Mouse (Mus musculus) MEL (cell line): ENCODE data around the gene Stxbp5l. TPM values are rescaled to one million over a fixed set of nuclear protein-coding genes. Genes with fewer than 3 reads are reported as not detected.

Source experiments
- DNase-seq: peaks from one replicate; pipeline ENCODE4 v3.0.0; 2011; ENCODE audit warnings: low read depth, low spot score
- H3K27ac ChIP-seq: 2 replicates; pipeline ENCODE4 v1.5.1; 2012; ENCODE audit warnings: low read depth, mild to moderate bottlenecking, control low read depth, low read length, moderate library complexity; ENCODE audit not compliant: control insufficient read depth
- H3K27me3 ChIP-seq, 2 experiments: fragments of 150-350 bp in 1 of 2; sonication (generic) in 1 of 2; 2 replicates each; pipeline ENCODE4 v1.6.1; 2012; ENCODE audit warnings: low read length in 2 of 2, mild to moderate bottlenecking in 2 of 2, improper control_type of control experiment in 1 of 2, moderate library complexity in 1 of 2; ENCODE audit not compliant: insufficient read depth in 2 of 2, control insufficient read depth in 1 of 2
- H3K36me3 ChIP-seq, 2 experiments: 2 replicates each; pipeline ENCODE4 v1.6.1; 2012 to 2014; ENCODE audit warnings: low read length in 2 of 2, improper control_type of control experiment in 1 of 2, inconsistent platforms in 1 of 2, mild to moderate bottlenecking in 1 of 2; ENCODE audit not compliant: insufficient read depth in 2 of 2, control insufficient read depth in 1 of 2
- H3K4me1 ChIP-seq, 2 experiments: fragments of 150-350 bp in 1 of 2; sonication (generic) in 1 of 2; 2 replicates each; pipeline ENCODE4 v1.6.1; 2012; ENCODE audit warnings: low read length in 2 of 2, improper control_type of control experiment in 1 of 2, mild to moderate bottlenecking in 1 of 2; ENCODE audit not compliant: insufficient read depth in 2 of 2, control insufficient read depth in 1 of 2
- H3K4me3 ChIP-seq, 2 experiments: fragments of 150-350 bp in 1 of 2; sonication (generic) in 1 of 2; 2 replicates each; pipeline ENCODE4 v1.5.1; 2012; ENCODE audit warnings: low read depth in 2 of 2, low read length in 2 of 2, mild to moderate bottlenecking in 2 of 2, moderate library complexity in 2 of 2, control low read depth in 1 of 2, improper control_type of control experiment in 1 of 2; ENCODE audit not compliant: control insufficient read depth in 1 of 2, insufficient read depth in 1 of 2
- H3K79me2 ChIP-seq: 2 replicates; pipeline ENCODE4 v1.6.1; 2012; ENCODE audit warnings: mild to moderate bottlenecking, low read length, moderate library complexity; ENCODE audit not compliant: control insufficient read depth, poor library complexity, insufficient read depth
- H3K9ac ChIP-seq: 2 replicates; pipeline ENCODE4 v1.6.1; 2012; ENCODE audit warnings: low read depth, mild to moderate bottlenecking, control low read depth, low read length, moderate library complexity; ENCODE audit not compliant: control insufficient read depth, poor library complexity, severe bottlenecking
- H3K9me3 ChIP-seq: fragments of 150-350 bp; sonication (generic); replicated peaks from 2 replicates; pipeline ENCODE4 v1.6.1; 2012; ENCODE audit warnings: mild to moderate bottlenecking, low read length, improper control_type of control experiment, moderate library complexity; ENCODE audit not compliant: insufficient read depth
- BHLHE40 ChIP-seq: IDR thresholded peaks from 2 replicates; pipeline ENCODE4 v1.6.1; 2012; ENCODE audit warnings: low read depth, mild to moderate bottlenecking, inconsistent platforms, low read length, improper control_type of control experiment, borderline replicate concordance
- ELF1 ChIP-seq: IDR thresholded peaks from 2 replicates; pipeline ENCODE4 v1.6.1; 2014; ENCODE audit warnings: low read depth, mild to moderate bottlenecking, inconsistent platforms, low read length, improper control_type of control experiment, moderate library complexity
- ETS1 ChIP-seq: IDR thresholded peaks from 2 replicates; pipeline ENCODE4 v1.6.1; 2012; ENCODE audit warnings: low read depth, mild to moderate bottlenecking, inconsistent platforms, low read length, improper control_type of control experiment, moderate library complexity
- GABPA ChIP-seq: IDR thresholded peaks from 2 replicates; pipeline ENCODE4 v1.6.1; 2012; ENCODE audit warnings: low read depth, mild to moderate bottlenecking, inconsistent platforms, low read length, improper control_type of control experiment, moderate library complexity
- GATA1 ChIP-seq: IDR thresholded peaks from 2 replicates; pipeline ENCODE4 v1.6.1; 2011; ENCODE audit warnings: low read depth, low read length, improper control_type of control experiment
- HCFC1 ChIP-seq: IDR thresholded peaks from 2 replicates; pipeline ENCODE4 v1.6.1; 2012; ENCODE audit warnings: low read depth, mild to moderate bottlenecking, inconsistent platforms, low read length, improper control_type of control experiment, moderate library complexity
- KAT2A ChIP-seq: conservative IDR thresholded peaks from 2 replicates; pipeline ENCODE4 v1.6.1; 2012; ENCODE audit warnings: low read depth, low read length, improper control_type of control experiment, inconsistent platforms
- MAFK ChIP-seq: IDR thresholded peaks from 2 replicates; pipeline ENCODE4 v1.6.1; 2011; ENCODE audit warnings: low read depth, mild to moderate bottlenecking, low read length, improper control_type of control experiment, borderline replicate concordance
- MAX ChIP-seq: IDR thresholded peaks from 2 replicates; pipeline ENCODE4 v1.6.1; 2011; ENCODE audit warnings: low read length, improper control_type of control experiment
- MAZ ChIP-seq: IDR thresholded peaks from 2 replicates; pipeline ENCODE4 v1.6.1; 2012; ENCODE audit warnings: low read depth, mild to moderate bottlenecking, inconsistent platforms, low read length, improper control_type of control experiment
- MEF2A ChIP-seq: IDR thresholded peaks from 2 replicates; pipeline ENCODE4 v1.6.1; 2014; ENCODE audit warnings: low read depth, mild to moderate bottlenecking, inconsistent platforms, low read length, improper control_type of control experiment; ENCODE audit not compliant: poor library complexity, insufficient replicate concordance, severe bottlenecking; ENCODE audit errors: extremely low read depth
- MYC ChIP-seq: IDR thresholded peaks from 2 replicates; pipeline ENCODE4 v1.6.1; 2011; ENCODE audit warnings: low read depth, mild to moderate bottlenecking, low read length, improper control_type of control experiment, moderate library complexity
- POLR2A ChIP-seq, 2 experiments: IDR thresholded peaks; 2 replicates each; pipeline ENCODE4 v1.6.1; 2011 to 2012; ENCODE audit warnings: low read length in 2 of 2, mild to moderate bottlenecking in 2 of 2, control low read depth in 1 of 2, improper control_type of control experiment in 1 of 2, low read depth in 1 of 2, moderate library complexity in 1 of 2; ENCODE audit not compliant: control insufficient read depth in 1 of 2, insufficient read depth in 1 of 2, poor library complexity in 1 of 2
- POLR2AphosphoS2 ChIP-seq: IDR thresholded peaks from 2 replicates; pipeline ENCODE4 v1.6.1; 2011; ENCODE audit warnings: low read length, improper control_type of control experiment
- RAD21 ChIP-seq: IDR thresholded peaks from 2 replicates; pipeline ENCODE4 v1.6.1; 2011; ENCODE audit warnings: mild to moderate bottlenecking, low read depth, low read length, improper control_type of control experiment
- TAL1 ChIP-seq: IDR thresholded peaks from 2 replicates; pipeline ENCODE4 v1.6.1; 2012; ENCODE audit warnings: mild to moderate bottlenecking, inconsistent platforms, low read length, moderate library complexity, mixed read lengths
- TCF12 ChIP-seq: IDR thresholded peaks from 2 replicates; pipeline ENCODE4 v1.6.1; 2014; ENCODE audit warnings: low read depth, mild to moderate bottlenecking, inconsistent platforms, low read length, improper control_type of control experiment, moderate library complexity
- UBTF ChIP-seq: IDR thresholded peaks from 2 replicates; pipeline ENCODE4 v1.6.1; 2012; ENCODE audit warnings: low read depth, mild to moderate bottlenecking, inconsistent platforms, low read length, improper control_type of control experiment, moderate library complexity, borderline replicate concordance; ENCODE audit not compliant: insufficient read depth
- USF1 ChIP-seq: IDR thresholded peaks from 2 replicates; pipeline ENCODE4 v1.6.1; 2014; ENCODE audit warnings: low read depth, mild to moderate bottlenecking, inconsistent platforms, low read length, improper control_type of control experiment, moderate library complexity
- ZC3H11A ChIP-seq: IDR thresholded peaks from 2 replicates; pipeline ENCODE4 v1.6.1; 2012; ENCODE audit warnings: low read depth, mild to moderate bottlenecking, inconsistent platforms, low read length, improper control_type of control experiment
- ZKSCAN1 ChIP-seq: IDR thresholded peaks from 2 replicates; pipeline ENCODE4 v1.6.1; 2012; ENCODE audit warnings: low read depth, mild to moderate bottlenecking, inconsistent platforms, low read length, improper control_type of control experiment, moderate library complexity
- ZMIZ1 ChIP-seq: IDR thresholded peaks from 2 replicates; pipeline ENCODE4 v1.6.1; 2012; ENCODE audit warnings: low read depth, mild to moderate bottlenecking, inconsistent platforms, low read length, improper control_type of control experiment, moderate library complexity
- polyA plus RNA-seq, 2 experiments: library from polyadenylated mRNA; stranded (reverse) in 1 of 2; unstranded in 1 of 2; fragments of >175 nt in 1 of 2; fragments of >200 nt in 1 of 2; gene quantifications; 2 replicates each; pipeline versions ENCODE4 v1.2.1 to v1.2.4; 2012; ENCODE audit warnings: low replicate concordance in 2 of 2, low read depth in 1 of 2; ENCODE audit not compliant: insufficient read length in 2 of 2, insufficient read depth in 1 of 2, missing spikeins in 1 of 2
- total RNA-seq: library from RNA; depleted of rRNA; stranded (reverse); fragments of 300-350 nt; gene quantifications from 2 replicates; pipeline ENCODE4 v1.2.3, GENCODE M21; 2012

Gene Stxbp5l
- total and polyA plus RNA-seq, 3 experiments = not detected

- Histone ChIP-seq H3K27me3 (peaks cover 0 to 4% of the 10 kb centered on the region in 2 experiments; a peak in 2 of 4 replicates), H3K36me3 (no peaks in the 10 kb centered on the region), H3K27ac (no peak overlapping the region), H3K4me1 (no peaks in the 10 kb centered on the region), H3K9me3 (no peaks in the 10 kb centered on the region), H3K4me3 (no peak overlapping the region), H3K79me2 (no peaks in the 10 kb centered on the region), H3K9ac (no peak overlapping the region)
- no peak for DNase-seq
- no peak for TF ChIP-seq MAX
- no peak for TF ChIP-seq UBTF
- no peak for TF ChIP-seq MEF2A
- no peak for TF ChIP-seq USF1
- no peak for TF ChIP-seq ELF1
- TF ChIP-seq POLR2A (IDR thresholded peaks at IDR 0.05; ENCODE audit: control insufficient read depth in 1 of 2, insufficient read depth in 1 of 2, low read depth in 1 of 2, low read length in 2 of 2, poor library complexity in 1 of 2) = no peak
- no peak for TF ChIP-seq TCF12
- no peak for TF ChIP-seq ZKSCAN1
- TF ChIP-seq KAT2A = no peak
- TF ChIP-seq MAZ = no peak
- no peak for TF ChIP-seq RAD21
- no peak for TF ChIP-seq BHLHE40
- TF ChIP-seq GABPA = no peak
- no peak for TF ChIP-seq HCFC1
- no peak for TF ChIP-seq TAL1
- TF ChIP-seq ZC3H11A = no peak
- no peak for TF ChIP-seq GATA1
Observed at GRCm38 (mm10) chr16:37280206-37280605, 104.6 kb downstream of the Stxbp5l start.

GRCm38 (mm10) chr16:37273681-37274080 is 111.1 kb downstream of the Stxbp5l start:
- no peaks in the 10 kb centered on the region for H3K79me2 ChIP-seq
- no peaks in the 10 kb centered on the region for H3K9me3 ChIP-seq
- no peak overlapping the region for H3K9ac ChIP-seq
- peaks cover 1 to 4% of the 10 kb centered on the region in 2 experiments; a peak in 2 of 4 replicates for H3K27me3 ChIP-seq
- H3K4me3 ChIP-seq = no peak overlapping the region
- DNase-seq = no peak
- no peak overlapping the region for H3K27ac ChIP-seq
- no peak for TF ChIP-seq ZMIZ1
- TF ChIP-seq HCFC1 = no peak
- no peak for TF ChIP-seq MAZ
- no peak for TF ChIP-seq POLR2A (IDR thresholded peaks at IDR 0.05; ENCODE audit: control insufficient read depth in 1 of 2, insufficient read depth in 1 of 2, low read depth in 1 of 2, low read length in 2 of 2, poor library complexity in 1 of 2)
- no peak for TF ChIP-seq MAFK
- TF ChIP-seq POLR2AphosphoS2 = no peak
- no peak for TF ChIP-seq ETS1
- TF ChIP-seq MYC = no peak
- TF ChIP-seq ELF1 = no peak
- no peaks in the 10 kb centered on the region for H3K4me1 ChIP-seq
- H3K36me3 ChIP-seq = no peaks in the 10 kb centered on the region
